Mouse (Mus musculus) spleen, postnatal 0 days (tissue): ENCODE results near the gene Vmn1r135. TPM values are rescaled to one million over a fixed set of nuclear protein-coding genes. Genes with fewer than 3 reads are reported as not detected.

Source experiments
- polyA plus RNA-seq: library from polyadenylated mRNA; unstranded; fragments of >200 nt; fragmentation: Nextera tagmentation; extraction: Ambion mirVana; gene quantifications from 2 replicates; pipeline ENCODE4 v1.2.1, GENCODE M21; 2015

The Vmn1r135 gene
- polyA plus RNA-seq: not detected in 2 replicates

DNA sequence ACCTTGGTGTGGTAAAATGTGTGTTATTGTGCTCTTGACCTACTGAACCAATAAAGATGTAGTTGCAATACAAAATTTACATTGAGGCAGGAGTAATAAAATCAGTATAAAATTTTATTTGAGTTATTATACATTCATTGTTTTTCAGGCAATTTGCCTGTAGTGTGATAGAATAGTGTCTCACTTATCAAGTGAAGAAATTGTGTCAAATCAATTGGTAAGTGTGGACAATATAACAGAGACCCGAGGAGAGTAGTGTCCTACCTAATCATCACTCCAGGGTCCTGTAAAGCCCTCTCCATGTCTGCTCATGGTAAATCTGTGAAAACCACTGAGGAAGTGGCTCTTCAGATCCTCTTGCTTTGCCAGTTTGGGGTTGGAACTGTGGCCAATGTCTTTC is at the start of gene Vmn1r135:
Gene Vmn1r135 (plus strand): TSS at position 301 of the 400 bp plus-strand sequence.

GRCm38 (mm10) chr7:21796628-21797027 is 35.5 kb upstream of the Vmn1r135 start, which contains the start of gene Gm4177:
TSS of gene Gm4177 (minus strand) at chr7:21796728.

DNA sequence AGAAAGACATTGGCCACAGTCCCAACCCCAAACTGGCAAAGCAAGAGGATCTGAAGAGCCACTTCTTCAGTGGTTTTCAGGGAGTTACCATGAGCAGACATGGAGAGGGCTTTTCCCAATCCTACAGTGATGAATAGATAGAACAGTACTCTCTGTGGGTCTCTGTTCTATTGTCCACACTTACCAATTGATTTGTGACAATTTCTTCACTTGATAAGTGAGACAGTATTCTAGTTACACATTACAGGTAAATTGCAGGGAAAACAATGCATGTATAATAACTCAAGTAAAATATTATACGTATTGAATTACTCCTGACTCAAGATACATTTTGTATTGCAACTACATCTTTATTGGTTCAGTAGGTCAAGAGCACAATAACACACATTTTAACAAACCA is 12.0 kb downstream of the Vmn1r135 start, which contains the start of gene Gm5725:
Gene Gm5725 (minus strand): TSS at position 101 of the 400 bp plus-strand sequence.

Other genes starting within 250 kb of the Vmn1r135 start
- gene Vmn1r132, start 218.3 kb upstream of the Vmn1r135 start, polyA plus RNA-seq: not detected in 2 replicates
- gene Gm4175, start 70.9 kb upstream of the Vmn1r135 start, polyA plus RNA-seq: not detected in 2 replicates
- not detected in 2 replicates for gene Gm4177, start 35.6 kb upstream of the Vmn1r135 start, polyA plus RNA-seq
- gene Gm5725, start 11.9 kb downstream of the Vmn1r135 start, polyA plus RNA-seq: not detected in 2 replicates
- gene Gm5891, start 88.9 kb downstream of the Vmn1r135 start, polyA plus RNA-seq: not detected in 2 replicates
- gene Vmn1r137, start 162.2 kb downstream of the Vmn1r135 start, polyA plus RNA-seq: not detected in 2 replicates
- gene Vmn1r138, start 196.5 kb downstream of the Vmn1r135 start, polyA plus RNA-seq: not detected in 2 replicates
- gene Gm6176, start 224.0 kb downstream of the Vmn1r135 start, polyA plus RNA-seq: not detected in 2 replicates
- not detected in 2 replicates for gene Vmn1r139, start 236.7 kb downstream of the Vmn1r135 start, polyA plus RNA-seq